Mouse (Mus musculus): ENCODE data around the gene Tia1.

Tia1 gene

GRCm38 (mm10) chr6:86431531-86431930 is 27.5 kb downstream of the Tia1 start:
- no peak for DNase-seq (ENCODE audit: low spot score in 2 of 2)

- DNase-seq (ENCODE audit: low spot score in 2 of 2), result no peak
Measured at GRCm38 (mm10) chr6:86433696-86434095, 29.7 kb downstream of the Tia1 start.

- peak in 1 of 2 experiments; percentile 34 for DNase-seq (ENCODE audit: low spot score in 2 of 2)
Measured at GRCm38 (mm10) chr6:86437711-86438110, 33.7 kb downstream of the Tia1 start.

GRCm38 (mm10) chr6:86438272-86439118 is 34.5 kb downstream of the Tia1 start, which contains the start of gene C87436:
TSS of gene C87436 (plus strand) at chr6:86438374.
- DNase-seq (ENCODE audit: low spot score in 2 of 2), result peak; percentile 90

DNA sequence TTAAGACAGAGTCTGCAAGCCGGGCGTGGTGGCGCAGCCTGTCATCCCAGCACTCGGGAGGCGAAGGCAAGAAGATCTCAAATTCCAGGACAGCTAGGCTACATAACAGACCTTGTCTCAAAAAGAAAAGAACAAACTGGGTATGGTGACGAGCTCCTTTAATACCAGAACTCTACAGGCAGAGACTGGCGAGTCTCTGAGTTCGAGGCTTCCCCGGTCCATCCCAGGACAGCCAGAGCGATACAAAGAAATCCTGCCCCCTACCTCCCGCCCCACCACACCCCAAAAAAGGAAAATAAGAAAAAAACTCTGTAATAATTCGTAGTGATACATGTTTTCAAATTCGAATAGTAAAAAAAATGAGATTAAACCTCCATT is 35.1 kb downstream of the Tia1 start:
- DNase-seq (ENCODE audit: low spot score in 2 of 2), result no peak

DNA sequence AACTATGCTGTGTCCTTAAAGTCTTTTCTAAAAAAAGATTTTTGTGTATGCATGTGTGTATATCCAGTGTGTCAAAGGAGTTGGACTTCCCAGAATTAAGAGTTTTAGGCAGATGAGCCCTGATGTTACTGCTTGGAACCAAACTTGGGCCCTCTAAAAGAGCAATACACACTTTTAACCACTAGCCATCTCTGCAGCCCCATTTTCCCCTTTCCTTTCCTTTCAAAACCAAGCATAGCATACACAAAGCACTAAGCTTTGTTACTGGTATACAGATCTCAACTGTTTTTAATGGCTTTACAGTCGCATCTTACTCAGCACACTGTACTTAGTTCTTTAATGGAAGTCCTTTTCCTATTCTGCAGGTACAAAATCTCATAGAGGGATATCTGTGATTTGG is 35.5 kb downstream of the Tia1 start:
- no peak for DNase-seq (ENCODE audit: low spot score in 2 of 2)

GRCm38 (mm10) chr6:86441571-86441970 is 37.6 kb downstream of the Tia1 start:
- no peak for DNase-seq (ENCODE audit: low spot score in 2 of 2)

GRCm38 (mm10) chr6:86445551-86445950 is 41.5 kb downstream of the Tia1 start:
- DNase-seq (ENCODE audit: low spot score in 2 of 2), result no peak

- no peak for DNase-seq (ENCODE audit: low spot score in 2 of 2)
Measured at GRCm38 (mm10) chr6:86446927-86447568, 43.0 kb downstream of the Tia1 start.

- DNase-seq (ENCODE audit: low spot score in 2 of 2), result no peak
Measured at GRCm38 (mm10) chr6:86456727-86457126, 52.7 kb downstream of the Tia1 start.

- DNase-seq (ENCODE audit: low spot score in 2 of 2), result no peak
Measured at GRCm38 (mm10) chr6:86463079-86463478, 59.1 kb downstream of the Tia1 start.

DNA sequence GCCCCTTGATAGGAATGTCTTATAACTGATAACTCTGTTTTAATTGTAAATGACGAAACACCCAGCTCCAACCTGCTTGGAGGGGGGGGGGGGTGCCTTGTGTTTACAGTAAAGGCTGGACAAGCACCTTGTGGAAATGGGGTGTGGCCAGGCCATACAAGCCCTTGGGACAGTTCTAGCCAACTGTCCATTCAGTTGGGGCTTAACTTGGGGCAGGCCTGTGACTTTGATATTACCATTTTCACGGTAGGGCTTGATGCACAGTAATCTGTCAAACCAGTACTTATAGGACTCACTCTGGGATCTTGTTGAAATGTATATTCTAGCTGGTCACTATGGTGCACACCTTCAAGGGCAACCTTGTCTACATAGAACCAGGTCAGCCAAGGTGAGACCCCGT is 67.3 kb downstream of the Tia1 start:
- DNase-seq (ENCODE audit: low spot score in 2 of 2), result no peak

- DNase-seq (ENCODE audit: low spot score in 2 of 2), result no peak
Measured at GRCm38 (mm10) chr6:86471760-86472099, 67.7 kb downstream of the Tia1 start.

GRCm38 (mm10) chr6:86472100-86472955 is 68.3 kb downstream of the Tia1 start:
- DNase-seq (ENCODE audit: low spot score in 2 of 2), result peak; percentile 100

DNA sequence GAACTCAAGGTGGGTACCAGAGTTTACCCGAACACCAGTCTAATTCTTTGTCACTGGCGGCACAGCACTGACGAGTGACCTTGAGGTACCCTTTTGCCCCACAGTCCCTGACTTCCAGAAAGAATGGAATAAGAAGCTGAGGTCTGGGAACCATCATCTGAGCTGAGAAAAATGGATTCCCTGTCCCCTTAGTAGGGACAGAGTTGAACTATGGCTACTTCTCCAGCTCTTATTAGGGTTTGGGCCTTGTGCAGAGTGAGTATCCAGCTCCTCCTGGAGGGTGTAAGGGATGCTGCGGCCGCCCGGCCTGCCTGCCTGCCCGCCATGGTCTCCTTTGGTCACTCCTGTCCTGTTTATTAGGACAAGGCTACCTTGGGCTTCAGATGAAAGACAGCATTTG is 69.1 kb downstream of the Tia1 start:
- DNase-seq (ENCODE audit: low spot score in 2 of 2), result no peak

DNA sequence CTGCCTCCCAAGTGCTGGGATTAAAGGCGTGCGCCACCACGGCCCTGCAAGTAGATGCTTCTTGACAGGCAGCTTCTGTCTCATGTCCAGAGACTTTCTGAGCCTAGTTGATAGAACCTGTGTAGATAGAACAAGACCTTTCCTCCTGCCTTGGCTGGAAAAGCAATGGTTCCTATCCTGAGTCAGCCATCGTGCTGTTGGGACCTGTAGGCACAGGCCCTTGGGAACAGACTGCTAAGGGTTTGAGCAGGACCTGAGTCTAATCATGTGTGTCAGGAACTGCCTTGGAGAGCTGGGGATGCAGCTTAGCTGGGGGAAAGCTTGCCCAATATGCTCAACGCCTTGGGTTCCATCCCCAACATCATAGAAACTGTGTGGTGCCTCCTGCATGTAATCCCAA is 70.1 kb downstream of the Tia1 start:
- no peak for DNase-seq (ENCODE audit: low spot score in 2 of 2)

- no peak for DNase-seq (ENCODE audit: low spot score in 2 of 2)
Measured at GRCm38 (mm10) chr6:86474646-86475181, 70.7 kb downstream of the Tia1 start.

DNA sequence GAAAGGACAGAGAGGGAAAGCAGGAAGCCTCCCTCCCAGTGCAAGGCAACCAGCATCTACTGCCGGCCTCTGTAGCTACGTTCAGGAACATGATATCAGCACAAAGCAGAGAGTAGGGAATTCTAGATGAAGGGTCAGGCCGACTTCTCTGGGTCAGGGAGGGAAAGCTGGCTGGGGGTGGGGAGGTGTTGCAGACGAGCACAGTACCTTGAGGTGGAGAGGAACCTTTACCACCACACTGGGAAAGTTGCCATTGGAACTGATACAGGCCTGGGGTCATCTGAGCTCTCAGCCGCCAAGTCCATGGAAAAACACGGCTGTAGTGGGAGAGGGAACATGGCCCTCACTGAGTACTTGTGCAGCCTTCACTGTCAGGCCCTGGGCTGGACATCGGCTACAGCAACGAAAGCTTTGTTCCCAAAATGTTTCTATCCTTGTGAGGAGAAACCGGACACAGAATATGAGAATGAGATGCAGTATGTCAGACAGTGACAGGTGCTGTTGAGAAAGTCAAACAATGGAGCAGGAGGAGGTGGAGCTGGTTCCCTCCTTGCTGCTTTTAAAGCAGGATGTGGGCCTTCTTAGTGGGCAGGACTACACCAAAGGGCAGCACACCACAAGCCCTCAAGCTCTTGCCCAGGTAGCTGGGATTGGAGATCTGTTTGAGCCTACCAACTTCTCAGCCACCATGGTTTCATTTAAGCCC is 71.6 kb downstream of the Tia1 start:
- DNase-seq (ENCODE audit: low spot score in 2 of 2), result no peak

- no peak for DNase-seq (ENCODE audit: low spot score in 2 of 2)
Measured at GRCm38 (mm10) chr6:86476931-86477330, 72.9 kb downstream of the Tia1 start.

DNA sequence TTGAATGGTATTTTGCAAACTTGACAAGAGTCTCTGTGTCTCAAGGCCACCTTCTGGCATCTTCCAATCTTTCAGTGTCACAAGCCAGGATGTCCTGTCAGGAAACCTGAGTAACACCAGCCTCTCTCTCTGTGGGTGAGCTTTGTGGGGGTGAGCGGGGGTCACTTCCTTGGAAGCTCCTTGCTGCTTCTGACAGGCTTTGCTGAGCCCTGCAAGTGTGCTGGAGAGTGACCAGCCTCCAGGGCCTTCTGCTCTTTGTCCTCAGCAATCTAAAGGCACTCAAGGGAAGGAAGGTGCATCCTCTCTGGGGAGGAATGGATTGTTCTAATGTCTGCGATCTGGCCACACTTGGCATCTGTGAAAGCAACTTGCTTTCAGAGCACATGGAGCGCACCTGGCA is 75.3 kb downstream of the Tia1 start:
- no peak for DNase-seq (ENCODE audit: low spot score in 2 of 2)

DNA sequence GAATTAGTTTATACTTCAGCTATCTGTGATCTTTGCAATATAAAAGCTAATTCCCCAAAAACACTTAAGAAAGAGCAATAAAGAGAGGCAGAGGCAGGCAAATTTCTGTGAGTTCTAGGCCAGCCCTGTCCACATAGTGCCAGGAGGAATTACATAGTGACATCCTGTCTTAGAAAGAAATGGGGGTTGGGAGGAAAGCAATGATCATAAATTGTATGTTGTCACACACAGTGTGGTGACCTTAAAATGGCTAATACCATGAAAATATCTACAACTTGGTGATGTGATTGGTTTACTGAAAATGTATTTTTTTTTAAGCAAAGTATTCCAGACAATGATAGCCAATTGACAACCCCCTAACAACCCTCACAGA is 75.8 kb downstream of the Tia1 start:
- no peak for DNase-seq (ENCODE audit: low spot score in 2 of 2)
